Mouse (Mus musculus): ENCODE data around the gene Celf2. TPM values are rescaled to one million over a fixed set of nuclear protein-coding genes. Genes with fewer than 3 reads are reported as not detected.
A peak's percentile ranks its signal among the peaks of the same experiment; 100 is the strongest.

Gene Celf2
- total and polyA plus RNA-seq, 2 experiments from 2014 or later: 185 to 205 TPM

GRCm38 (mm10) chr2:6786494-6787144 is 722.7 kb downstream of the Celf2 start:
- no peak overlapping the region for H3K27ac ChIP-seq (ENCODE audit: low read depth, low read length)
- no peak overlapping the region for H3K9ac ChIP-seq
- no peak overlapping the region for H3K4me2 ChIP-seq (ENCODE audit: low read depth)
- DNase-seq: no peak
- H3K4me1 ChIP-seq (ENCODE audit: insufficient read depth): peaks cover 7% of the 10 kb centered on the region
- H3K9me3 ChIP-seq (ENCODE audit: low read length): no peaks in the 10 kb centered on the region
- H3K27me3 ChIP-seq (ENCODE audit: insufficient read depth, low read length): no peaks in the 10 kb centered on the region
- H3K4me3 ChIP-seq (ENCODE audit: low read depth, low read length): no peak overlapping the region
- WGBS: 80% methylated on average over 3 of the region's 3 CpGs
- no peak for ATAC-seq
- TF ChIP-seq CTCF (IDR thresholded peaks at IDR 0.05; ENCODE audit: low read depth): peak; percentile 32
- no peaks in the 10 kb centered on the region for H3K36me3 ChIP-seq (ENCODE audit: insufficient read depth)

- H3K4me3 ChIP-seq (ENCODE audit: low read depth, low read length): no peak overlapping the region
- H3K27me3 ChIP-seq (ENCODE audit: insufficient read depth, low read length): no peaks in the 10 kb centered on the region
- WGBS: 50% methylated on average over 2 of the region's 2 CpGs
- no peaks in the 10 kb centered on the region for H3K4me1 ChIP-seq (ENCODE audit: insufficient read depth)
- no peak for ATAC-seq
- no peak for DNase-seq
- no peak overlapping the region for H3K27ac ChIP-seq (ENCODE audit: low read depth, low read length)
- H3K9ac ChIP-seq: no peak overlapping the region
- no peak overlapping the region for H3K4me2 ChIP-seq (ENCODE audit: low read depth)
- no peak for TF ChIP-seq CTCF (IDR thresholded peaks at IDR 0.05; ENCODE audit: low read depth)
- H3K9me3 ChIP-seq (ENCODE audit: low read length): no peaks in the 10 kb centered on the region
- no peaks in the 10 kb centered on the region for H3K36me3 ChIP-seq (ENCODE audit: insufficient read depth)
Measured at GRCm38 (mm10) chr2:6770214-6770613, 739.1 kb downstream of the Celf2 start.

DNA sequence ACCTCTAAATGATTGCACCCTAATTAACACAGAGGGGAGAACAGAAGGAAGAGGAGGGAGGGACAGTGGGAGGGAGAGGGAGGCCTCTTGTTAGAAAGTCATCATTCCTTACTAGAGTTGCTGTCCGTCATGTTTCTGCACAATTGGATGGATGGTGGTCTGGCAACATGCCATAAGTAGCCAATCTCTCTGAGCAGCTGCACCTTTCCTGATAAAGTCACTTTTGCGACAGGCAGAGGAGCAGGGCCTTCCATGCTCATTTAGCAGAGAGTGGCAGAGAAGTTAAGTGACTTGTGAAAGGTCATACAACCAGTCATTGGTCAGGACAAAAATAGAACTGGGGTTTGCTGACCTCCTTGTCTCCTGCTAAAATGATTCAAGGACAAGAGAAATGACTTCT is 747.0 kb downstream of the Celf2 start:
- Histone ChIP-seq H3K4me1 (ENCODE audit: insufficient read depth) (no peaks in the 10 kb centered on the region), H3K27me3 (ENCODE audit: insufficient read depth, low read length) (no peaks in the 10 kb centered on the region), H3K27ac (ENCODE audit: low read depth, low read length) (no peak overlapping the region), H3K9me3 (ENCODE audit: low read length) (no peaks in the 10 kb centered on the region), H3K4me2 (ENCODE audit: low read depth) (no peak overlapping the region), H3K36me3 (ENCODE audit: insufficient read depth) (no peaks in the 10 kb centered on the region), H3K9ac (no peak overlapping the region), H3K4me3 (ENCODE audit: low read depth, low read length) (no peak overlapping the region)
- DNase-seq: no peak
- 48% methylated on average over 2 of the region's 2 CpGs for WGBS
- TF ChIP-seq CTCF (IDR thresholded peaks at IDR 0.05; ENCODE audit: low read depth): no peak
- ATAC-seq: no peak

GRCm38 (mm10) chr2:6743173-6743572 is 766.2 kb downstream of the Celf2 start:
- Histone ChIP-seq H3K4me2 (ENCODE audit: low read depth) (no peak overlapping the region), H3K9me3 (ENCODE audit: low read length) (no peaks in the 10 kb centered on the region), H3K4me1 (ENCODE audit: insufficient read depth) (peaks cover 3% of the 10 kb centered on the region; the same call in 1 of the 2 replicates), H3K4me3 (ENCODE audit: low read depth, low read length) (no peak overlapping the region), H3K27ac (ENCODE audit: low read depth, low read length) (no peak overlapping the region), H3K9ac (no peak overlapping the region), H3K36me3 (ENCODE audit: insufficient read depth) (no peaks in the 10 kb centered on the region), H3K27me3 (ENCODE audit: insufficient read depth, low read length) (no peaks in the 10 kb centered on the region)
- TF ChIP-seq CTCF (IDR thresholded peaks at IDR 0.05; ENCODE audit: low read depth): no peak
- 76% methylated on average over 2 of the region's 2 CpGs for WGBS
- ATAC-seq (no peak), DNase-seq (no peak)

GRCm38 (mm10) chr2:6739998-6740668 is 769.2 kb downstream of the Celf2 start:
- no peak overlapping the region for H3K9ac ChIP-seq
- H3K27me3 ChIP-seq (ENCODE audit: insufficient read depth, low read length): no peaks in the 10 kb centered on the region
- DNase-seq (no peak), ATAC-seq (peak; percentile 47; the same call in 1 of the 2 replicates)
- H3K4me3 ChIP-seq (ENCODE audit: low read depth, low read length): no peak overlapping the region
- no peaks in the 10 kb centered on the region for H3K9me3 ChIP-seq (ENCODE audit: low read length)
- WGBS: 51% methylated on average over 4 of the region's 4 CpGs
- H3K36me3 ChIP-seq (ENCODE audit: insufficient read depth): no peaks in the 10 kb centered on the region
- TF ChIP-seq CTCF (IDR thresholded peaks at IDR 0.05; ENCODE audit: low read depth): no peak
- H3K4me1 ChIP-seq (ENCODE audit: insufficient read depth): peaks cover 8% of the 10 kb centered on the region; the same call in 1 of the 2 replicates
- 0 out of 2 replicates have a peak overlapping the region, but pooled peaks have one; percentile 23 for H3K27ac ChIP-seq (ENCODE audit: low read depth, low read length)
- H3K4me2 ChIP-seq (ENCODE audit: low read depth): no peak overlapping the region

DNA sequence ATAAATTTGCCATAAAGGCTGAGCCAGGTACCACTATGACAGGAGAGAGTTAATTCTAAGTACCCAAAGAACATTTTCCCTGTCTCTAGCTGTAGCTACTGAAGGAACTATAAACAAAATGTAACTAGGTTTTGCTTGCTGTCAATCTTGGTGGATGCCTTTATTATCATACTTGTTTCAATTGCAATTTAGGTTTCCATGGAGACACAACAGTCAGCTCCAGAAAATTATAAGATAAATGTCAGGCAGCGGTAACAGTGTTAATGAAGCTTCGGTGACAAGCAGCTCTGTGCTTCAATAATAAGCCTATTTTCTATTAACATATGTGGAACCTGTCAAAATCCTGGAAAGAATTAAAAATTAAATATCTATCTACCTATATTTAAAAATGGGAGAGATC is 777.3 kb downstream of the Celf2 start:
- Histone ChIP-seq H3K27ac (ENCODE audit: low read depth, low read length) (no peak overlapping the region), H3K4me1 (ENCODE audit: insufficient read depth) (peaks cover 19% of the 10 kb centered on the region)
- peak; percentile 44; the same call in 1 of the 2 replicates for ATAC-seq

GRCm38 (mm10) chr2:6730860-6731259 is 778.5 kb downstream of the Celf2 start:
- no peaks in the 10 kb centered on the region for H3K9me3 ChIP-seq (ENCODE audit: low read length)
- DNase-seq: no peak
- H3K9ac ChIP-seq: no peak overlapping the region
- peaks cover 19% of the 10 kb centered on the region for H3K4me1 ChIP-seq (ENCODE audit: insufficient read depth)
- H3K4me2 ChIP-seq (ENCODE audit: low read depth): no peak overlapping the region
- no peak for TF ChIP-seq CTCF (IDR thresholded peaks at IDR 0.05; ENCODE audit: low read depth)
- no peaks in the 10 kb centered on the region for H3K36me3 ChIP-seq (ENCODE audit: insufficient read depth)
- no peak overlapping the region for H3K4me3 ChIP-seq (ENCODE audit: low read depth, low read length)
- no peak overlapping the region for H3K27ac ChIP-seq (ENCODE audit: low read depth, low read length)
- no peaks in the 10 kb centered on the region for H3K27me3 ChIP-seq (ENCODE audit: insufficient read depth, low read length)
- 73% methylated on average over 3 of the region's 3 CpGs for WGBS
- no peak for ATAC-seq

More for the DNA sequence above, 777.3 kb downstream of the Celf2 start:
- DNase-seq: no peak
- Histone ChIP-seq H3K36me3 (ENCODE audit: insufficient read depth) (no peaks in the 10 kb centered on the region), H3K4me3 (ENCODE audit: low read depth, low read length) (no peak overlapping the region), H3K4me2 (ENCODE audit: low read depth) (no peak overlapping the region), H3K9me3 (ENCODE audit: low read length) (no peaks in the 10 kb centered on the region), H3K9ac (no peak overlapping the region), H3K27me3 (ENCODE audit: insufficient read depth, low read length) (no peaks in the 10 kb centered on the region)
- TF ChIP-seq CTCF (IDR thresholded peaks at IDR 0.05; ENCODE audit: low read depth): no peak
- WGBS: 20% methylated on average over 2 of the region's 2 CpGs
